Mouse (Mus musculus) G1E (cell line): ENCODE results near the gene Robo2.

Source experiments
- CTCF ChIP-seq: IDR thresholded peaks from 2 replicates; pipeline ENCODE4 v1.5.1; 2012; ENCODE audit warnings: low read depth, low read length, inconsistent platforms, mixed read lengths
- GATA1 ChIP-seq: IDR thresholded peaks from 2 replicates; pipeline ENCODE4 v1.6.1; 2012; ENCODE audit warnings: borderline replicate concordance, low read length, inconsistent platforms, mixed read lengths
- GATA2 ChIP-seq: IDR thresholded peaks from 2 replicates; pipeline ENCODE4 v1.6.1; 2012; ENCODE audit warnings: low read depth, low read length, inconsistent platforms, borderline replicate concordance
- POLR2AphosphoS5 ChIP-seq: IDR thresholded peaks from 2 replicates; pipeline ENCODE4 v1.6.1; 2012; ENCODE audit warnings: low read depth, low read length, inconsistent platforms; ENCODE audit not compliant: insufficient replicate concordance
- TAL1 ChIP-seq: conservative IDR thresholded peaks from 2 replicates; pipeline ENCODE4 v1.6.1; 2012; ENCODE audit warnings: low read depth, low read length, inconsistent platforms, mixed read lengths

- TF ChIP-seq GATA2 (no peak), CTCF (no peak), TAL1 (no peak), GATA1 (no peak), POLR2AphosphoS5 (no peak)
These were observed 1.5 kb downstream of the Robo2 start for GRCm38 (mm10) chr16:74410125-74410524.
